In genomic region chr8:25370947-25371346, GRCm38 (mm10) we compare ENCODE assay signal across 13 mouse cellular contexts.
"Had no signal": no experiment of that assay in that cellular context is flagged by ENCODE, and none has a peak within 500 bp of the region (broad histone marks: within the 10 kb centered on the region; RNA-seq: fewer than 3 reads in every experiment).

No protein-coding gene starts in this region.

- H3K9me3 ChIP-seq: limb, embryonic 13.5 days; midbrain, embryonic 13.5 days; neural tube, embryonic 12.5 days had no signal

- DNase-seq: kidney, adult 8-10 months; kidney, postnatal 36 days; left cerebral cortex, postnatal 4 days; lung, adult 18-20 months; retina, postnatal 1 day; right cerebral cortex, postnatal 4 days; spleen, adult 18-20 months had no signal

- H3K4me2 ChIP-seq: limb, embryonic 13.5 days; midbrain, embryonic 13.5 days; neural tube, embryonic 12.5 days had no signal

- ATAC-seq: intestine, postnatal 0 days; midbrain, embryonic 13.5 days had no signal

- H3K27me3 ChIP-seq: limb, embryonic 13.5 days; neural tube, embryonic 12.5 days had no signal

- H3K9ac ChIP-seq: limb, embryonic 13.5 days; liver, embryonic 14.5 days; midbrain, embryonic 13.5 days; neural tube, embryonic 12.5 days had no signal

- H3K4me3 ChIP-seq: limb, embryonic 13.5 days; midbrain, embryonic 13.5 days; neural tube, embryonic 12.5 days had no signal

- H3K36me3 ChIP-seq: limb, embryonic 13.5 days; midbrain, embryonic 13.5 days; neural tube, embryonic 12.5 days had no signal

- H3K27ac ChIP-seq: kidney, postnatal 0 days; limb, embryonic 13.5 days; liver, embryonic 14.5 days; midbrain, embryonic 13.5 days; neural tube, embryonic 12.5 days had no signal
